ENCODE assay signal across 11 mouse cellular contexts in the genomic region with DNA sequence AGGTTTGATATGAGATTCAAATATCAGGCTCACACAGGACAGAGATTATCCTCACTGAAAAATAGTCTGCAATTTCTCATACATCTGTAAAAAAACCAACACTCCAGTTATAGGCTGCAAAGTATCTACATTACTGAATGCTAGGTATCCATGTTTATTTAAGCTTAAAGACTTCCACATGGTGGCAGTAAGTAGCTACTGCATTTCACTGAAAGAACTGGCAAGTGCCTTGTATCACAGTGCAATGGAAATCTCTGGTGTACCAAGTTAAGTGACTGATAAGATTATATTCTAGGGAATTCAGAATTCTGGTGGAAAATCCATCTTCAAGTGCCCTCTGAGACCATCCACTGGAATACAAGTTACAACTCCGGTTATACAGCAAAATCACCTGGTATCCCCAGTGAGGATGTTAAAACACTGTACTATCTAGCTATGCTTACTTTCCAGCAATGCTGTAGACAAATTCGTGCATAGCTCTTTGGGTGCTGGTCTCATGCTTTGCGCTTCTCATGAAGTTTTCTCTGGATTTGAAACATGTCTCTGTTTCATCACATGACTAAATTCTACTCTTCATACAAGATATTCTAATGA. TPM values are rescaled to one million over a fixed set of nuclear protein-coding genes. Genes with fewer than 3 reads are reported as not detected.
DNase-seq lines count a peak whose midpoint lies in the region; ATAC-seq lines count a peak whose summit lies in the region.
"Had no signal": no experiment of that assay in that cellular context is flagged by ENCODE, and none has a peak within 500 bp of the region (broad histone marks: within the 10 kb centered on the region; RNA-seq: fewer than 3 reads in every experiment).

No protein-coding gene starts in this region.

- H3K4me2 ChIP-seq in neural tube, embryonic 12.5 days (replicated peaks), result no peak overlapping the region
- no peak overlapping the region for H3K4me2 ChIP-seq in neural tube, embryonic 15.5 days
- H3K4me2 ChIP-seq in hindbrain, embryonic 16.5 days (ENCODE audit: low read length), result no peak overlapping the region
- H3K4me2 ChIP-seq: intestine, embryonic 15.5 days; lung, embryonic 15.5 days had no signal

- no peak overlapping the region for H3K9ac ChIP-seq in neural tube, embryonic 12.5 days
- H3K9ac ChIP-seq in neural tube, embryonic 15.5 days (replicated peaks), result no peak overlapping the region
- H3K9ac ChIP-seq in hindbrain, embryonic 16.5 days (ENCODE audit: low read depth, low read length), result no peak overlapping the region
- H3K9ac ChIP-seq: intestine, embryonic 15.5 days; lung, embryonic 15.5 days had no signal

- intact Hi-C loops in heart, postnatal 14 days (cut with DNase I), result no loop called here

- no peaks in the 10 kb centered on the region for H3K9me3 ChIP-seq in neural tube, embryonic 12.5 days
- H3K9me3 ChIP-seq in neural tube, embryonic 15.5 days (replicated peaks), result no peaks in the 10 kb centered on the region
- no peaks in the 10 kb centered on the region for H3K9me3 ChIP-seq in hindbrain, embryonic 16.5 days (ENCODE audit: control insufficient read depth, low read length)
- H3K9me3 ChIP-seq: intestine, embryonic 15.5 days; lung, embryonic 15.5 days had no signal

- ATAC-seq in cerebellum, adult (ENCODE audit: insufficient number of reproducible peaks, low FRiP score, low TSS enrichment), result no peak
- peak; percentile 33; the same call in 1 of the 2 replicates for ATAC-seq in neural tube, embryonic 12.5 days (ENCODE audit: low FRiP score, low read depth)
- ATAC-seq in neural tube, embryonic 15.5 days (ENCODE audit: low FRiP score), result no peak
- peak; percentile 90 for ATAC-seq in hindbrain, embryonic 16.5 days
- ATAC-seq: intestine, embryonic 15.5 days had no signal

- WGBS in neural tube, embryonic 12.5 days, result 83% methylated on average over 3 of the region's 3 CpGs
- 77% methylated on average over 3 of the region's 3 CpGs for WGBS in neural tube, embryonic 15.5 days
- 73% methylated on average over 3 of the region's 3 CpGs for WGBS in hindbrain, embryonic 16.5 days

- no peak overlapping the region for H3K4me3 ChIP-seq in neural tube, embryonic 12.5 days
- H3K4me3 ChIP-seq in neural tube, embryonic 15.5 days (replicated peaks), result no peak overlapping the region
- H3K4me3 ChIP-seq in hindbrain, embryonic 16.5 days (ENCODE audit: low read length), result no peak overlapping the region
- H3K4me3 ChIP-seq: intestine, embryonic 15.5 days; lung, embryonic 15.5 days had no signal

- no peaks in the 10 kb centered on the region for H3K36me3 ChIP-seq in neural tube, embryonic 12.5 days
- H3K36me3 ChIP-seq in neural tube, embryonic 15.5 days, result no peaks in the 10 kb centered on the region
- H3K36me3 ChIP-seq in hindbrain, embryonic 16.5 days (ENCODE audit: control insufficient read depth, insufficient read depth, low read length), result no peaks in the 10 kb centered on the region
- H3K36me3 ChIP-seq: intestine, embryonic 15.5 days; lung, embryonic 15.5 days had no signal

- no peak overlapping the region for H3K27ac ChIP-seq in neural tube, embryonic 12.5 days
- H3K27ac ChIP-seq in neural tube, embryonic 15.5 days (replicated peaks), result no peak overlapping the region
- H3K27ac ChIP-seq in hindbrain, embryonic 16.5 days (ENCODE audit: low read depth, low read length), result no peak overlapping the region
- H3K27ac ChIP-seq: intestine, embryonic 15.5 days; lung, embryonic 15.5 days had no signal

- H3K27me3 ChIP-seq in neural tube, embryonic 12.5 days (replicated peaks), result no peaks in the 10 kb centered on the region
- H3K27me3 ChIP-seq in neural tube, embryonic 15.5 days (replicated peaks), result no peaks in the 10 kb centered on the region
- no peaks in the 10 kb centered on the region for H3K27me3 ChIP-seq in hindbrain, embryonic 16.5 days (replicated peaks; ENCODE audit: control insufficient read depth, insufficient read depth, low read length)
- H3K27me3 ChIP-seq: intestine, embryonic 15.5 days; lung, embryonic 15.5 days had no signal

- peak; percentile 31 to 51 for DNase-seq in cerebellum, postnatal 10 days
- DNase-seq in right cerebral cortex, postnatal 25 days, result peak; percentile 4
- DNase-seq in heart, postnatal 14 days, result no peak
- no peak for DNase-seq in thymus, postnatal 10 days (ENCODE audit: low spot score in 2 of 2)

- H3K4me1 ChIP-seq in neural tube, embryonic 12.5 days, result no peaks in the 10 kb centered on the region
- H3K4me1 ChIP-seq in neural tube, embryonic 15.5 days, result no peaks in the 10 kb centered on the region
- H3K4me1 ChIP-seq in hindbrain, embryonic 16.5 days (ENCODE audit: control insufficient read depth, insufficient read depth, low read depth, low read length), result no peaks in the 10 kb centered on the region
- H3K4me1 ChIP-seq: intestine, embryonic 15.5 days; lung, embryonic 15.5 days had no signal

RNA-seq across cellular contexts. Expression of gene Zfp352, which starts 47.6 kb away (rescaled TPM):
- polyA plus RNA-seq in neural tube, embryonic 12.5 days (2016; fragmentation: Nextera tagmentation; extraction: Ambion mirVana), result not detected in 2 replicates
- polyA plus RNA-seq in neural tube, embryonic 15.5 days (2015; fragmentation: Nextera tagmentation; extraction: Ambion mirVana), result not detected in 2 replicates
- polyA plus RNA-seq in hindbrain, embryonic 16.5 days (2015; fragmentation: Nextera tagmentation; extraction: Ambion mirVana), result not detected in 2 replicates
- not detected for total RNA-seq in heart, postnatal 14 days (2021)
- polyA plus RNA-seq: intestine, embryonic 15.5 days; lung, embryonic 15.5 days; spleen, adult 2 months had no signal

Comparison
In these comparisons a context has a peak if more than half of its experiments do, and no peak if none do; other contexts are left out.
1. ATAC-seq: peak in neural tube, embryonic 12.5 days (single experiment) and hindbrain, embryonic 16.5 days (single experiment); none in cerebellum, adult (single experiment) and neural tube, embryonic 15.5 days (single experiment).
2. DNase-seq: peak in cerebellum, postnatal 10 days (2 of 2) and right cerebral cortex, postnatal 25 days (single experiment); none in heart, postnatal 14 days (0 of 2) and thymus, postnatal 10 days (0 of 2).